Mouse (Mus musculus) midbrain, embryonic 11.5 days (tissue): ENCODE results near the gene Tnfrsf11a. TPM values are rescaled to one million over a fixed set of nuclear protein-coding genes. Genes with fewer than 3 reads are reported as not detected.

Source experiments
- ATAC-seq: fragments of 200-750 bp; cut with Nextera tagmentation; 2 replicates; pipeline ENCODE4 v1.8.0; 2017; ENCODE audit warnings: moderate TSS enrichment, moderate library complexity; ENCODE audit not compliant: low FRiP score
- DNase-seq: peaks from one replicate; pipeline ENCODE4 v3.0.0; 2015; ENCODE audit warnings: low spot score; ENCODE audit errors: missing footprints
- H3K27ac ChIP-seq: fragments of 300-500 bp; sonication (generic); 2 replicates; pipeline ENCODE4 v1.5.1; 2014; ENCODE audit warnings: low read depth, low read length
- H3K27me3 ChIP-seq: fragments of 300-500 bp; sonication (generic); 2 replicates; pipeline ENCODE4 v1.6.1; 2014; ENCODE audit warnings: mild to moderate bottlenecking, low read length, moderate library complexity, mixed read lengths; ENCODE audit not compliant: control insufficient read depth, insufficient read depth
- H3K36me3 ChIP-seq: fragments of 300-500 bp; sonication (generic); 2 replicates; pipeline ENCODE4 v1.6.1; 2014; ENCODE audit warnings: mild to moderate bottlenecking, low read length, moderate library complexity, mixed read lengths; ENCODE audit not compliant: control insufficient read depth, insufficient read depth
- H3K4me1 ChIP-seq: fragments of 300-500 bp; sonication (generic); 2 replicates; pipeline ENCODE4 v1.6.1; 2014; ENCODE audit warnings: low read length; ENCODE audit not compliant: control insufficient read depth, insufficient read depth
- H3K4me2 ChIP-seq: fragments of 300-500 bp; sonication (generic); 2 replicates; pipeline ENCODE4 v1.6.1; 2014; ENCODE audit warnings: mild to moderate bottlenecking, moderate library complexity
- H3K4me3 ChIP-seq: fragments of 300-500 bp; sonication (generic); 2 replicates; pipeline ENCODE4 v1.5.1; 2014; ENCODE audit warnings: low read depth, low read length
- H3K9ac ChIP-seq: fragments of 300-500 bp; sonication (generic); 2 replicates; pipeline ENCODE4 v1.6.1; 2014; ENCODE audit warnings: low read length
- H3K9me3 ChIP-seq: fragments of 300-500 bp; sonication (generic); 2 replicates; pipeline ENCODE4 v1.6.1; 2016; ENCODE audit warnings: low read length; ENCODE audit not compliant: control insufficient read depth
- WGBS: fragments of 180-500 bp; shearing (Covaris S2); extraction: QIAGEN DNeasy Blood & Tissue Kit; methylation state at CpG from one replicate; pipeline ENCODE4 v1.1.7; 2014; 5-methylcytosine and 5-hydroxymethylcytosine counted together
- polyA plus RNA-seq: library from polyadenylated mRNA; unstranded; fragments of >200 nt; fragmentation: Nextera tagmentation; extraction: Ambion mirVana; gene quantifications from 2 replicates; pipeline ENCODE4 v1.2.1, GENCODE M21; 2014

Gene Tnfrsf11a
- polyA plus RNA-seq, 1 experiment from 2014 or later, result 0.26 TPM

DNA sequence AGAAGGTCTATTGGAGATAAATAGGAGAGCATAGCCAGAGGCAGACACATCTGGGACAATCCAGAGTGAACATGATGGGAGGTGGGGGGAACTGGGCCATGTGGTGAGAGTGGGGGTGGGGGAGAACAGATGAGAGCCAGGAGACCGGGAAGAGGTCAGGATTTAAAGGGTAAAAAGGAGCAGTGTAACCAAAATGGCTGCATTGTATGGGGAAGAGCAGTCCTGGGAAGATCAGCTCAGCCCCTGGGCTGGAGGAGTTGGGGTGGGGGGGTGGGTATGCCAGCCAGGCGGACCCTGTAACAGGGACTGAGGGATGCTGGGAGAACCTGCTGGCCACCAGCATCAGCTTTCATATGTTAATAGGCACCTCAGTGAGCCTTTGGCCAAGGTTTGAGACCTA lies 34.8 kb downstream of the Tnfrsf11a start:
- no peak for DNase-seq
- Histone ChIP-seq H3K9ac (no peak overlapping the region), H3K27ac (no peak overlapping the region), H3K4me1 (no peaks in the 10 kb centered on the region), H3K4me3 (no peak overlapping the region), H3K4me2 (no peak overlapping the region), H3K27me3 (no peaks in the 10 kb centered on the region), H3K36me3 (no peaks in the 10 kb centered on the region), H3K9me3 (no peaks in the 10 kb centered on the region)
- peak; percentile 58; the same call in 1 of the 2 replicates for ATAC-seq
- 42% methylated on average over 2 of the region's 2 CpGs for WGBS

DNA sequence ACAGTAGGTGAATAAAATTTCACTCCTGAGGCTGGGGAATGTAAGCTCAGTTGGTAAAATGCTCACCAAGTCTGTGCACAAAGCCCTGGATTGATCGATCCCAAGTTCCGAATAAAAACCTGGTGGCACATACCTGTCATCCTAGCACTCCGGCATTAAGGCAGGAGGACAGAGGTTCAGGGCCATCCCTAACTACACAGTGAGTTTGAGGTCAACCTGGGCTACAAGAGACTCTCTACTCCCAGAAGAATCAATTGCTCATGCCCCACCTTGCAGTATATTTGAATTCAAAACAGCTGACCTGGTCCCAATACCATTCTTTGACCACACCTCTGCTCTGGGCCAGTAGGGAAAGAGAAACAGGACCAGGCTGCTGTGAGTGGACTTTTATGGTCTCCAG lies 35.2 kb downstream of the Tnfrsf11a start:
- Histone ChIP-seq H3K4me3 (no peak overlapping the region), H3K9ac (no peak overlapping the region), H3K27ac (no peak overlapping the region), H3K36me3 (no peaks in the 10 kb centered on the region), H3K4me2 (no peak overlapping the region), H3K9me3 (no peaks in the 10 kb centered on the region), H3K4me1 (no peaks in the 10 kb centered on the region), H3K27me3 (no peaks in the 10 kb centered on the region)
- ATAC-seq, result no peak
- 85% methylated on average over 3 of the region's 3 CpGs for whole genome bisulfite sequencing
- DNase-seq, result peak; percentile 70

DNA sequence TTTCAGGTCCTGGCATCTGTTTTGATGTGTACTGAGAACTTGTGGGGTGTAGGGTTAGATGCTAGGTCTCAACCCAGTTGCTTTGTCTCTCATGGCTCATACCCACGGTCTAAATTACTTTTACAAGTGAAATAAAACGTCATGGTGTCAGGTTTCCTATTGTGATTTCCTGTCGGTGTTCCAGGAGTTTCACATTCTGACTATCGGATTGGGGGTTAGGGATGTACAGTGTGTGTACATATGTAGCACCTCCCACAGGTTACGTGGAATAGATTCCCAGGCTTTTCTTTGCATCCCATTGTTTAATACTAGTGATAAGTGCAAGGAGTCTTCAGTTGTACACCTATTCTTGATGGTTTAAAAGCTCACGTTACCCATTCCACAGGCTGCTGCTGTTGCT lies 38.5 kb downstream of the Tnfrsf11a start:
- WGBS, result 59% methylated on average over 6 of the region's 6 CpGs

DNA sequence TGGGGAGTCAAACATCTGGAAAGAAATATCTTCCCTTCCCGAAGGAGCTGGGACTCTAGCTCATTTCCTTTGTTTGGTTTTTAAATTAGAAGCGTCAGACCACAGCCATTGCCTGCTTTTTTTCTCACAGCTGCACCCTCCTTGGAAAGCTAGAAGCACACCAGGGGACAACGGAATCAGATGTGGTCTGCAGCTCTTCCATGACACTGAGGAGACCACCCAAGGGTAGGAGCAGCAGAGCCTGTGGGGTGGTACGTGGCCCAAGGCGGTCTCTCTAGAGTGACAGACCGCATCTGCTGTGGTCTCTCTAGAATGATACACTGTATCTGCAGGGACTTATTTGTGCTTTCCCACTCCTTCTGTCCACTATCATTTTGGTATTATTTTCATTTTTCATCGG lies 39.2 kb downstream of the Tnfrsf11a start:
- ATAC-seq, result no peak
- 67% methylated on average over 7 of the region's 7 CpGs for WGBS

More for the DNA sequence above, 38.5 kb downstream of the Tnfrsf11a start:
- Histone ChIP-seq H3K27me3 (no peaks in the 10 kb centered on the region), H3K36me3 (no peaks in the 10 kb centered on the region), H3K4me1 (no peaks in the 10 kb centered on the region), H3K27ac (no peak overlapping the region), H3K4me3 (no peak overlapping the region), H3K4me2 (no peak overlapping the region), H3K9me3 (no peaks in the 10 kb centered on the region), H3K9ac (no peak overlapping the region)
- ATAC-seq (no peak), DNase-seq (no peak)

DNA sequence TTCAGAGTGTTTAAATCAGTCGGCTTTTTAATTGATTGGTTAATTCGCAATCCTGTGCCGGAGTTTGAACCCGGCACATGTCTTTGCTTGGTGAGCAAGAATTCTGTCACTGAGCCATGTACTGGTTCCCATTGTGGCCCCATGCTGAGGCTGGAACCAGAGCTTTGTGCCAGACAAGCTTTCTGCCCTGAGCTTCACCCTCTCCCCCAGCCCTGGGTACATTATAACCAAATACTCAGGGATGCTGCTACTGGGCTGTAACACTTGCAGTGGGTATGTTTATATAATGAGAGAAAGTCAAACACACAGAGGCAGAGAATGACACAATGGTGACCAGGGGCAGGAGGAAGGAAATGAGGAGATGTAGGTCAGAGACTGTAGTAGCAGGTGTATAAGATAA lies 43.8 kb downstream of the Tnfrsf11a start:
- Histone ChIP-seq H3K4me2 (no peak overlapping the region), H3K27me3 (no peaks in the 10 kb centered on the region), H3K4me3 (no peak overlapping the region), H3K4me1 (no peaks in the 10 kb centered on the region), H3K9ac (no peak overlapping the region), H3K9me3 (no peaks in the 10 kb centered on the region), H3K27ac (no peak overlapping the region), H3K36me3 (no peaks in the 10 kb centered on the region)
- DNase-seq (peak; percentile 59), ATAC-seq (no peak)
- WGBS, result 92% methylated on average over 4 of the region's 4 CpGs

More for the DNA sequence above, 39.2 kb downstream of the Tnfrsf11a start:
- Histone ChIP-seq H3K27ac (no peak overlapping the region), H3K27me3 (no peaks in the 10 kb centered on the region), H3K9me3 (no peaks in the 10 kb centered on the region), H3K4me2 (no peak overlapping the region), H3K4me1 (no peaks in the 10 kb centered on the region), H3K36me3 (no peaks in the 10 kb centered on the region), H3K4me3 (no peak overlapping the region), H3K9ac (no peak overlapping the region)
- peak; percentile 33 for DNase-seq

DNA sequence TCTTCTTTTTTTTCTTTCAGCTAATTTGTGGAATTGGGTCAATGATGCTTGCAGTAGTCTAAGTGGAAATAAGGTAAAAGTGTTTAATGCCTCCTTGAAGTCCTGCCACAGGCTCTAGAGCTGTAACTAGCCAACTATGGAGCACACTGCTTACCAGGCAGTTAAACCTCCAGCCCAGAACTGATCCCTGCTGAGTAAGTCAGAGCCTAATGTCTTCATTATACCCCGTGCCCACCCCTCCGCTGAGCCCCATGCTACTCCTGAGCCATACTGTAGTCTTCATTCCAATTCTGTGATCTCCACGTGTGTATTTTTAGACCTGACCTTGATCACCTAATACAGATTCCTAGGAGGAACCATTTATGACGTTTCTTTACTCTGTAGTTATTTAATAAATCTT lies 44.5 kb downstream of the Tnfrsf11a start:
- H3K27me3 ChIP-seq, result no peaks in the 10 kb centered on the region

DNA sequence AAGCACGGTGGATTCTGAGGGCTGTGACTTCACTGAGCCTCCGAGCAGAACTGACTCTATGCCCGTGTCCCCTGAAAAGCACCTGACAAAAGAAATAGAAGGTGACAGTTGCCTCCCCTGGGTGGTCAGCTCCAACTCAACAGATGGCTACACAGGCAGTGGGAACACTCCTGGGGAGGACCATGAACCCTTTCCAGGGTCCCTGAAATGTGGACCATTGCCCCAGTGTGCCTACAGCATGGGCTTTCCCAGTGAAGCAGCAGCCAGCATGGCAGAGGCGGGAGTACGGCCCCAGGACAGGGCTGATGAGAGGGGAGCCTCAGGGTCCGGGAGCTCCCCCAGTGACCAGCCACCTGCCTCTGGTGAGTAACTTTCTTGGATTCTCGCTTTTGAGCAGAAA lies 46.9 kb downstream of the Tnfrsf11a start:
- Histone ChIP-seq H3K4me1 (no peaks in the 10 kb centered on the region), H3K27ac (no peak overlapping the region), H3K9me3 (no peaks in the 10 kb centered on the region), H3K4me3 (no peak overlapping the region), H3K27me3 (no peaks in the 10 kb centered on the region), H3K4me2 (no peak overlapping the region), H3K36me3 (no peaks in the 10 kb centered on the region), H3K9ac (no peak overlapping the region)
- DNase-seq, result peak; percentile 21
- WGBS, result 90% methylated on average over 7 of the region's 7 CpGs
- ATAC-seq, result no peak

More for the DNA sequence above, 44.5 kb downstream of the Tnfrsf11a start:
- WGBS, result 76% methylated on average over 4 of the region's 4 CpGs
- Histone ChIP-seq H3K9ac (no peak overlapping the region), H3K4me2 (no peak overlapping the region), H3K4me1 (no peaks in the 10 kb centered on the region), H3K36me3 (no peaks in the 10 kb centered on the region), H3K9me3 (no peaks in the 10 kb centered on the region), H3K27ac (no peak overlapping the region), H3K4me3 (no peak overlapping the region)
- ATAC-seq (no peak), DNase-seq (peak; percentile 49)

DNA sequence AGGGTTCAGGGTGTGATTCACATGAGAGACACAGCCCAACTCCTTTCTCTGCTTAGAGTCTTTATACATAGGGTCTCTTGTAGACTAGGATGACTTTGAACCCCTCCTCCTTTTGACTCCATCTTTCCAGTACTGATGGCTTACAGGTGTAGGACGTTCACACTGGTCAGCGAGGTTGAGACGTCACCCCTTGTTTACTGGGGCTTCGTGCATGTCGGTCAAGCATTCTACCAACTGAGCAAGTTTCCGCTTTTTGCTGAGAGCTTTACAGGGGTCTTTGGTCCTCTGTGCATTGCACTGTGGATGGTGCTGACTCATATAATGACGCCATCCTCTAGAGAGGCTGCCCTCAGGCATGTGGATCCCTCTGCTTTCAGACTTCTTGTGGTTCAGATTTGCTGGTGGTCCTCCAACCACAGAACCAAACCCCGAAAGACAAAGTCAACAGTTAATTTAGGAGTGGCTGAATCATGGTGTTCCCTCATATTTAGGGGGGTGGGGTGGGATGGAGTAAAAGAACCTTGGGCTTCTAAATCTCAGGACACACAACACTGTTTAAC lies 47.3 kb downstream of the Tnfrsf11a start:
- H3K4me2 ChIP-seq, result no peak overlapping the region
- no peaks in the 10 kb centered on the region for H3K4me1 ChIP-seq
- no peak overlapping the region for H3K27ac ChIP-seq
- H3K4me3 ChIP-seq, result no peak overlapping the region
- 92% methylated on average over 8 of the region's 8 CpGs for WGBS
- no peak for ATAC-seq
- no peaks in the 10 kb centered on the region for H3K36me3 ChIP-seq
- H3K9ac ChIP-seq, result no peak overlapping the region
- H3K9me3 ChIP-seq, result no peaks in the 10 kb centered on the region
- peak; percentile 60 for DNase-seq
- H3K27me3 ChIP-seq, result no peaks in the 10 kb centered on the region

DNA sequence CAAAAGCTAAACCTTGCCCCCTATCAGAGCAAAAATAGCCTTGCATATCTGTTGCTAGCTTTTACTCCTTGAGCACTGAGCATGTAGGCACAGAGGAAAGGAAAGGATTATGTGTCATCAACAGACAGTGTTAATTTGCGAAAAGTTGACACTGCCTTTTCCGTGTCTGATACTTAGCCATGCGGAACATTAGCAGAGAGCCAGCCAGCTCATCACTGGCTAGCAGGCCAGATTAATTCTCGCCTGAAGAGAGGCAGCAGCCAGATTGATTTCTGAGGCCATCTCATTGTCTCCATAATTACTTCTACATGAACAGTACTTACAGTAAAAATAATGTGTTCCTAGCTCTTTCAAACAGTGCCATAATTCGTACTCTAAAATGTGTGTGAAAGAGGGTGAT lies 48.7 kb downstream of the Tnfrsf11a start:
- Histone ChIP-seq H3K4me1 (no peaks in the 10 kb centered on the region), H3K27me3 (no peaks in the 10 kb centered on the region), H3K36me3 (no peaks in the 10 kb centered on the region), H3K4me3 (no peak overlapping the region), H3K9ac (no peak overlapping the region), H3K27ac (no peak overlapping the region), H3K4me2 (no peak overlapping the region), H3K9me3 (no peaks in the 10 kb centered on the region)
- ATAC-seq, result no peak
- DNase-seq, result peak; percentile 60
- 66% methylated on average over 5 of the region's 5 CpGs for WGBS
